Mouse (Mus musculus) left cerebral cortex, postnatal 25 days (tissue): ENCODE data around the gene Hoxd10. TPM values are rescaled to one million over a fixed set of nuclear protein-coding genes. Genes with fewer than 3 reads are reported as not detected.
A peak's percentile ranks its signal among the peaks of the same experiment; 100 is the strongest.

ENCODE experiments used
- DNase-seq, 2 experiments: peaks; one replicate each; pipeline ENCODE4 v3.0.0; 2022; ENCODE audit warnings: low spot score in 2 of 2, mixed read lengths in 1 of 2
- intact Hi-C: fragments of 180-260 bp; cut with DNase I; formaldehyde crosslinking; loops from one replicate; pipeline ENCODE4 v1.15.1; 2025
- total RNA-seq, 2 experiments: library from RNA; stranded (reverse); gene quantifications; 2 replicates each; pipeline ENCODE4 v1.2.3; 2021

Gene Hoxd10
- total RNA-seq, 2 experiments from 2014 or later: not detected

DNA sequence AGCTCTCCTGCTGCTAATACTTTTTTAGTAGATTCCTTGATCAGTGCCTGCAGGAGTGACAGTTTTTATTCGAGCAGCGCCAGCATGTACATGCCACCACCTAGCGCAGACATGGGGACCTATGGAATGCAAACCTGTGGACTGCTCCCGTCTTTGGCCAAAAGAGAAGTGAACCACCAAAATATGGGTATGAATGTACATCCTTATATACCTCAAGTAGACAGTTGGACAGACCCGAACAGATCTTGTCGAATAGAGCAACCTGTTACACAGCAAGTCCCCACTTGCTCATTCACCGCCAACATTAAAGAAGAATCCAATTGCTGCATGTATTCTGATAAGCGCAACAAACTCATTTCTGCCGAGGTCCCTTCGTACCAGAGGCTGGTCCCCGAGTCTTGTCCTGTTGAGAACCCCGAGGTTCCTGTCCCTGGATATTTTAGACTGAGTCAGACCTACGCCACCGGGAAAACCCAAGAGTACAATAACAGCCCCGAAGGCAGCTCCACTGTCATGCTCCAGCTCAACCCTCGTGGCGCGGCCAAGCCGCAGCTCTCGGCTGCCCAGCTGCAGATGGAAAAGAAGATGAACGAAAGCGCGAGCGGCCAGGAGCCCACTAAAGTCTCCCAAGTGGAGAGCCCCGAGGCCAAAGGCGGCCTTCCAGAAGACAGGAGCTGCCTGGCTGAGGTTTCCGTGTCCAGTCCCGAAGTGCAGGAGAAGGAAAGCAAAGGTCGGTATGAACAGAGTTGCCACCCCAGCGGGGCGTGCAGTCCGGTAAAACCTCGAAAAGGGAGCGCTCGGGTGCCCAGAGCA lies 477 bp downstream of the Hoxd10 start:
- DNase-seq: no peak
- intact Hi-C loops: no loop called here

DNA sequence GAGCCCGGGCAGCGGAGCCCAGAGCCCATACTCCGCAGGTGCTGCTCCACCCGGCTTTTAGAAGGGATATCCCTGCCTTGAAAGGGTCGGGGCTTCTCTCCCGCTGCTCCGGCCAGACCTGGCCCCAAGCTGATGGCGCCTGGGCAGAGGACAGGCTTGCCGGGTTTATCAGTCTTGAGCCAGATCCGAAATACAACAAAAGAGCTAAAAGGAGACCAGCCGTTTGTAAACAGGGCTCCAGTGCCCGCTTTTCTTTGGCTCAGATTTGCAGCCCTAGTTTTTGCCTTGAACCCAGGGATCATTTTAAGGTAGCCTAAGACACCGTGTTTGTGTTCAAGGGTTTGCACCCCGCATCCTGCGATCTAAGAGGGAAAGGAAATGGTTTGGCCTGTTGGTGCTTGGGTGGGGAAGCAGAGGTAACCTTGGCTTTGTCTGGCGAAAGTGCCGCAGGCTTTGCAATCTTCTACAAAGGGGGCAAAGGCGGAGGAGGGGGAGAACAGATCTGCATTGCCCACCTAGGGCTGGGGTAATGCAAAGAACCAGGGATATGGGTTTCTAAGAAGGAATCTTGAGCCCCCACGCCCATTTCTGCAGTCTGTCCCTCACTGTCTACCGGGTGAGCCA lies 1.2 kb downstream of the Hoxd10 start:
- intact Hi-C loops: no loop called here
- DNase-seq: no peak

GRCm38 (mm10) chr2:74693432-74693827 lies 1.7 kb downstream of the Hoxd10 start:
- intact Hi-C loops: no loop called here
- DNase-seq: no peak

GRCm38 (mm10) chr2:74694066-74694465 lies 2.3 kb downstream of the Hoxd10 start:
- intact Hi-C loops: no loop called here
- DNase-seq: no peak

DNA sequence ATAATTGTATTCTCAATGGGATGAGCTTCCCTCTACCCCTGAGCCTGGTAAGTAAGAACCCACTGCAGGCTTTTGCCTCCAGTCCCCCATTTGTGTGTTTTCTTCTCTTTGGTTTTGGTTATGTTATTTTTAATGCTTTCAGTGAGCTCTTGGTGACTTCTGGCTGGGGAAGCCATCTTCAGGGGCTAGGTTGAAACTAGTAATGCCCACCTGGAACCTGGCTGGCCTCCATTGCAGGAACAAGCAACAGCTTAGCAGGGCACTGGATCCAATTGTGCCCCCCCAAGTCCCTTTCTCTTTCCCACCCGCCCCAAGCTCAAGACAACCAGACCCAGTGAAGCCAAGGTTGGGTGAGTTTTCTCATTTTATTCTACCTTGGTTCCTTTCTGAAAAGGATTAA lies 3.7 kb downstream of the Hoxd10 start:
- intact Hi-C loops: no loop called here
- no peak for DNase-seq

DNA sequence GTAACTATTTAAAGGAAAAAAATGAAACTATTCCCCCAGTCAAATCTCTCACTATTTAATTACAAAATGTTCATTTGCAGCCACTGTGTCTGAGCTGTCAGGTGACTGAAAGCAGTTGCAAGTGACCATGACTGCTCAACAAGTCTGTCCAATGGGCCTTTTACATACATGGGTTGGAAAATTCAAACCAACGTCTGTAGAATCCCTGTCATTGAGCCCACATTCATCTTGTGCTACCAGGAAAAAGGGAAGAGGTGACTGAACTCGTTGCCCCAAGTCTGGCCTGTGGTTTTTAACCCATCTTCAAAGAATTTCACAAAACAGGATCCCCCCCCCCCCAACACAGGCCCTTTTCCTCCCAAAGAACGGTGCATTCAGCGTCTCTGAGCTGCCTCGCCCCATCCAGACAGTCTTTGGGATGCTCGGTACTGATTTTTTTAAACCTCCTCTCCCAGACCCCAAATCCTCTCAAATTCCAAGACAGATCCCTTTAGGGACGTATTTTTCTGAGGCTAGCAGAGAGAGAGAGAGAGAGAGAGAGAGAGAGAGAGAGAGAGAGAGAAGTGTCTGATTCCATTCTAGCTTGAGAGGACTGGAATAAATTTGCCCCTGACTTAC lies 4.2 kb downstream of the Hoxd10 start:
- DNase-seq: no peak
- intact Hi-C loops: no loop called here

GRCm38 (mm10) chr2:74696442-74697335 lies 5.0 kb downstream of the Hoxd10 start:
- intact Hi-C loops: no loop called here
- DNase-seq: no peak

DNA sequence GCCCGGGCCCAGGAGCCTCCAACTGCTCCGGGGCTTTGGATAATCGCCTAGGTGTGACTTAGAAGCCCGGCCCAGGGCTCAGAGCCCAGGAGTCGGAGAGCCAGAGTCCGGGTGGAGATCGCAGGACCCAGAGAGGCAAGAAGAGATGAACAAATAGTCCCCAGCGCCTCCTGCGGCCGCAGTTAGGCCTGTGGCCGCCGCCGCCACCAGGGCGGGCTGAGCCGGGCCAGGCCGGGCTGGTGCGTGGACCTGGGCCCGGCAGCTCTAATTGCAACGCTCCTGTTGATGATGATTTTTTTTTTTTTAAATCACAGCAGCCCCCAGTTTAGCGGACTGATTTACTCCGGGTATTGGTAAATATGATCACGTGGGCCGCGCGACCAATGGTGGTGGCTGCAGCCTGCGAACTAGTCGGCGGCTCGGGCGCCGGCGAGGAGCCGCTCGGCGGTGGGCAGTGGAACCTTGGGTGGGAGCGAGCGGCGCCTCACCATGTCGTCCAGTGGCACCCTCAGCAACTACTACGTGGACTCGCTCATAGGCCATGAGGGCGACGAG lies 5.9 kb downstream of the Hoxd10 start, which contains the start of gene Hoxd9:
TSS of gene Hoxd9 (plus strand) at position 161 of the 555 bp plus-strand sequence.
- DNase-seq: no peak
- intact Hi-C loops: no loop called here

GRCm38 (mm10) chr2:74698201-74699052 lies 6.7 kb downstream of the Hoxd10 start:
- intact Hi-C loops: no loop called here
- DNase-seq: no peak

- DNase-seq: no peak
- intact Hi-C loops: no loop called here
Observed at GRCm38 (mm10) chr2:74699053-74699430, 7.3 kb downstream of the Hoxd10 start.

DNA sequence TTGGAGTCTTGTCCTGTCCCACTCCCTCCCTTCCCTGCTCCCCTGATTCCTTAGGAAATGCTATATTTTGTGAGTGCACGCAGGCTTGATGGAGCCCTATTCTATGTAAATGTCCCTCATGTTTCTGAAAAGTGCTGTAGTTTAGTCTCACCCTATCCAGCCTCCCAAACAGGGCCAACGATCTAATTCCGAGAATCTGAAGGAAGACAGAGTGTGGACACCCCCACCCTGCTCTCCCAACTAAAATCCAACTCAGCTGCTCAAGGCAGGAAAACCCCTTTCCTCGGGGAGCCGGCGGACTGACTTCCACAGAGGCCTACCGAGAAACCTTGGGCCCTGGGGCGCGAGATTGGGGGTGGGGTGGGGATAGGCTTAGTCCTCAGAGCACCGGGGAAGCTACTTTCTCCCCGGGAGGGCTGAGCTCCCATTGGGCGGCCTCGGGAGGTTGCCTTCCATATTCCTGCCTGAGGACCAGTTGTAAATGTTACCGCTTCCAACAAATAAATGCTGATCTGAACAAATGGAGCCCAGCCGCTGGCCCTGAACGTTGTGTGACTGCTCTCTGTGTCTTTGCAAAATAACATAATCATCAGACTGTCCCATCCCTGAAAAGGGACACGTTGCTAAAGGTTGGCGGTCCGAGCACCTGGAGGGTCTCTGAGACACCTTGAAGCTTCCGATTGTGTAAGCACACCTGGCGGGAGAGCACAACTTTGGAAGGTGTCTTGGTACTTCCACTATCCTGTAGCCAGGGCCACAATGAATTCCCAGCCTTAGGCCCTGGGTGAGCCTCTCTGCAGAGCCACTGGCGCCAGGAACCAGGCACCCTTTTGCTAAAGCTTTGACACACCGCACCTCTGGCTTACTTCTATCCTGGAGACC lies 8.2 kb downstream of the Hoxd10 start:
- intact Hi-C loops: loop anchor here (5.0 kb wide), 6 partner anchors 43 to 722 kb away; partner anchors contain the start of gene Evx2

DNA sequence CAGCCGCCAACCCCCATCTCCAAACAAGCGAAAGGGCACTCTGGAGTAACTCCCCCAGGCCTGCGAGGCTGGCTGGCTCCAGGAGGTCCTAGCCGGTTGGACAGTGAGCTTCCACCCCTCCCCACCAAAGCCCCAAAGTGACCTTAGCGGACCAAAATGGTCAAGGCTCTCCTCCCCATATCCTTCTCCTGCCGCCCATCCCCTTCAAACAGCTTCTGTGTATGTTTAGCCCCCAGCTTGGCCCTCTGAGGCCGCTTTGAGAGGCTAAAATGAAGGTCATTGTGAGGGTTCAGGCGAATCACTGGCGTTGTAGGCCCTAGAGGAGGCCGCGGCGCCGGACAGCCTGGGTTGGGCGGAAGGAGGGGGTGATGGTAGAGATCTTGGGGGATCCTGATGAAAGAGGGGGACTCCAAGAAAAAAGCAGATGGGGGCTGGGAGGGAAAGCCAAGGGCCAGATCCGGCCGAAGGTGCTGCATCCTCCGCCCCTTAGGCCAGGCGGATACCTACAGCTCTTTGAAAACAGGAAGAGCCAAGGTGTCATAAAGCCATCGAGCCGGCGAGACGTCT lies 8.9 kb downstream of the Hoxd10 start:
- intact Hi-C loops: loop anchor here (5.0 kb wide), 6 partner anchors 43 to 722 kb away; partner anchors contain the start of gene Evx2

More for the DNA sequence above, 8.2 kb downstream of the Hoxd10 start:
- no peak for DNase-seq

GRCm38 (mm10) chr2:74701949-74702819 lies 10.5 kb downstream of the Hoxd10 start:
- intact Hi-C loops: loop anchor here (1.0 to 5.0 kb wide), 7 partner anchors 45 to 888 kb away; partner anchors contain the start of gene Evx2
- peak; percentile 74 to 79 for DNase-seq

More for the DNA sequence above, 8.9 kb downstream of the Hoxd10 start:
- DNase-seq: no peak

- intact Hi-C loops: loop anchor here (1.0 to 5.0 kb wide), 7 partner anchors 46 to 887 kb away; partner anchors contain the start of gene Evx2
- DNase-seq: no peak
Observed at GRCm38 (mm10) chr2:74702820-74703219, 11.1 kb downstream of the Hoxd10 start.

GRCm38 (mm10) chr2:74703317-74703716 lies 11.6 kb downstream of the Hoxd10 start:
- DNase-seq: no peak
- intact Hi-C loops: loop anchor here (5.0 kb wide), 6 partner anchors 46 to 719 kb away; partner anchors contain the start of gene Evx2
